Mouse (Mus musculus): ENCODE measurements around the gene Exoc4. TPM values are rescaled to one million over a fixed set of nuclear protein-coding genes. Genes with fewer than 3 reads are reported as not detected.

Gene Exoc4
- polyA plus RNA-seq, 1 experiment = 3.3 TPM

GRCm38 (mm10) chr6:33267571-33267970, 18.7 kb downstream of the Exoc4 start:
- no peak for TF ChIP-seq CTCF (IDR thresholded peaks at IDR 0.05; ENCODE audit: extremely low read depth, insufficient read length, insufficient replicate concordance, low read depth, low read length)
- no peak for TF ChIP-seq POLR2A (IDR thresholded peaks at IDR 0.05; ENCODE audit: low read depth, low read length)
- no peaks in the 10 kb centered on the region for H3K27me3 ChIP-seq (ENCODE audit: control insufficient read depth, insufficient read depth, low read length)
- H3K4me1 ChIP-seq (ENCODE audit: control insufficient read depth, insufficient read depth, insufficient read length, low read length) = no peaks in the 10 kb centered on the region
- H3K27ac ChIP-seq (ENCODE audit: insufficient read depth, low read depth, low read length) = no peak overlapping the region
- WGBS = 84% methylated on average over 6 of the region's 6 CpGs
- H3K4me3 ChIP-seq (ENCODE audit: low read depth, low read length) = no peak overlapping the region
- peaks cover 15% of the 10 kb centered on the region for H3K36me3 ChIP-seq (ENCODE audit: control insufficient read depth, insufficient read depth, low read length)

GRCm38 (mm10) chr6:33283523-33283922, 34.6 kb downstream of the Exoc4 start:
- H3K4me3 ChIP-seq (ENCODE audit: low read depth, low read length) = no peak overlapping the region
- no peaks in the 10 kb centered on the region for H3K4me1 ChIP-seq (ENCODE audit: control insufficient read depth, insufficient read depth, insufficient read length, low read length)
- H3K36me3 ChIP-seq (ENCODE audit: control insufficient read depth, insufficient read depth, low read length) = no peaks in the 10 kb centered on the region
- 83% methylated on average over 3 of the region's 3 CpGs for WGBS
- TF ChIP-seq CTCF (IDR thresholded peaks at IDR 0.05; ENCODE audit: extremely low read depth, insufficient read length, insufficient replicate concordance, low read depth, low read length) (no peak), POLR2A (IDR thresholded peaks at IDR 0.05; ENCODE audit: low read depth, low read length) (no peak)
- H3K27ac ChIP-seq (ENCODE audit: insufficient read depth, low read depth, low read length) = no peak overlapping the region
- no peaks in the 10 kb centered on the region for H3K27me3 ChIP-seq (ENCODE audit: control insufficient read depth, insufficient read depth, low read length)

GRCm38 (mm10) chr6:33283936-33284335, 35.1 kb downstream of the Exoc4 start:
- Histone ChIP-seq H3K4me1 (ENCODE audit: control insufficient read depth, insufficient read depth, insufficient read length, low read length) (no peaks in the 10 kb centered on the region), H3K4me3 (ENCODE audit: low read depth, low read length) (no peak overlapping the region), H3K36me3 (ENCODE audit: control insufficient read depth, insufficient read depth, low read length) (no peaks in the 10 kb centered on the region), H3K27me3 (ENCODE audit: control insufficient read depth, insufficient read depth, low read length) (no peaks in the 10 kb centered on the region), H3K27ac (ENCODE audit: insufficient read depth, low read depth, low read length) (no peak overlapping the region)
- TF ChIP-seq CTCF (IDR thresholded peaks at IDR 0.05; ENCODE audit: extremely low read depth, insufficient read length, insufficient replicate concordance, low read depth, low read length) (no peak), POLR2A (IDR thresholded peaks at IDR 0.05; ENCODE audit: low read depth, low read length) (no peak)
- 85% methylated on average over 4 of the region's 4 CpGs for WGBS

GRCm38 (mm10) chr6:33286376-33286775, 37.5 kb downstream of the Exoc4 start:
- WGBS = 62% methylated on average over 6 of the region's 6 CpGs
- TF ChIP-seq POLR2A (IDR thresholded peaks at IDR 0.05; ENCODE audit: low read depth, low read length) (no peak), CTCF (IDR thresholded peaks at IDR 0.05; ENCODE audit: extremely low read depth, insufficient read length, insufficient replicate concordance, low read depth, low read length) (no peak)

GRCm38 (mm10) chr6:33294626-33295025, 45.7 kb downstream of the Exoc4 start:
- no peaks in the 10 kb centered on the region for H3K4me1 ChIP-seq (ENCODE audit: control insufficient read depth, insufficient read depth, insufficient read length, low read length)
- H3K27ac ChIP-seq (ENCODE audit: insufficient read depth, low read depth, low read length) = no peak overlapping the region
- no peak overlapping the region for H3K4me3 ChIP-seq (ENCODE audit: low read depth, low read length)
- WGBS = 90% methylated on average over 2 of the region's 2 CpGs
- H3K36me3 ChIP-seq (ENCODE audit: control insufficient read depth, insufficient read depth, low read length) = peaks cover 2% of the 10 kb centered on the region
- H3K27me3 ChIP-seq (ENCODE audit: control insufficient read depth, insufficient read depth, low read length) = no peaks in the 10 kb centered on the region
- TF ChIP-seq CTCF (IDR thresholded peaks at IDR 0.05; ENCODE audit: extremely low read depth, insufficient read length, insufficient replicate concordance, low read depth, low read length) = no peak

More at GRCm38 (mm10) chr6:33286376-33286775, 37.5 kb downstream of the Exoc4 start:
- no peak overlapping the region for H3K27ac ChIP-seq (ENCODE audit: insufficient read depth, low read depth, low read length)
- H3K27me3 ChIP-seq (ENCODE audit: control insufficient read depth, insufficient read depth, low read length) = no peaks in the 10 kb centered on the region
- no peak overlapping the region for H3K4me3 ChIP-seq (ENCODE audit: low read depth, low read length)
- no peaks in the 10 kb centered on the region for H3K36me3 ChIP-seq (ENCODE audit: control insufficient read depth, insufficient read depth, low read length)
- no peaks in the 10 kb centered on the region for H3K4me1 ChIP-seq (ENCODE audit: control insufficient read depth, insufficient read depth, insufficient read length, low read length)

- TF ChIP-seq POLR2A (IDR thresholded peaks at IDR 0.05; ENCODE audit: low read depth, low read length) (no peak), CTCF (IDR thresholded peaks at IDR 0.05; ENCODE audit: extremely low read depth, insufficient read length, insufficient replicate concordance, low read depth, low read length) (no peak)
- WGBS = 85% methylated on average over 3 of the region's 3 CpGs
- no peaks in the 10 kb centered on the region for H3K4me1 ChIP-seq (ENCODE audit: control insufficient read depth, insufficient read depth, insufficient read length, low read length)
- no peak overlapping the region for H3K27ac ChIP-seq (ENCODE audit: insufficient read depth, low read depth, low read length)
- peaks cover 2% of the 10 kb centered on the region for H3K36me3 ChIP-seq (ENCODE audit: control insufficient read depth, insufficient read depth, low read length)
- no peak overlapping the region for H3K4me3 ChIP-seq (ENCODE audit: low read depth, low read length)
- H3K27me3 ChIP-seq (ENCODE audit: control insufficient read depth, insufficient read depth, low read length) = no peaks in the 10 kb centered on the region
These were observed 48.7 kb downstream of the Exoc4 start for GRCm38 (mm10) chr6:33297566-33297965.

- H3K4me3 ChIP-seq (ENCODE audit: low read depth, low read length) = no peak overlapping the region
- no peak for TF ChIP-seq CTCF (IDR thresholded peaks at IDR 0.05; ENCODE audit: extremely low read depth, insufficient read length, insufficient replicate concordance, low read depth, low read length)
- no peak for TF ChIP-seq POLR2A (IDR thresholded peaks at IDR 0.05; ENCODE audit: low read depth, low read length)
- no peaks in the 10 kb centered on the region for H3K4me1 ChIP-seq (ENCODE audit: control insufficient read depth, insufficient read depth, insufficient read length, low read length)
- H3K27me3 ChIP-seq (ENCODE audit: control insufficient read depth, insufficient read depth, low read length) = no peaks in the 10 kb centered on the region
- peaks cover 4% of the 10 kb centered on the region for H3K36me3 ChIP-seq (ENCODE audit: control insufficient read depth, insufficient read depth, low read length)
- H3K27ac ChIP-seq (ENCODE audit: insufficient read depth, low read depth, low read length) = no peak overlapping the region
- 54% methylated on average over 1 of the region's 1 CpGs for whole genome bisulfite sequencing
These were observed 49.9 kb downstream of the Exoc4 start for GRCm38 (mm10) chr6:33298768-33299167.

GRCm38 (mm10) chr6:33305996-33306395, 57.1 kb downstream of the Exoc4 start:
- H3K4me3 ChIP-seq (ENCODE audit: low read depth, low read length) = no peak overlapping the region
- TF ChIP-seq CTCF (IDR thresholded peaks at IDR 0.05; ENCODE audit: extremely low read depth, insufficient read length, insufficient replicate concordance, low read depth, low read length) = no peak
- TF ChIP-seq POLR2A (IDR thresholded peaks at IDR 0.05; ENCODE audit: low read depth, low read length) = no peak
- no peak overlapping the region for H3K27ac ChIP-seq (ENCODE audit: insufficient read depth, low read depth, low read length)
- 78% methylated on average over 1 of the region's 1 CpGs for WGBS
- no peaks in the 10 kb centered on the region for H3K27me3 ChIP-seq (ENCODE audit: control insufficient read depth, insufficient read depth, low read length)
- peaks cover 6% of the 10 kb centered on the region for H3K36me3 ChIP-seq (ENCODE audit: control insufficient read depth, insufficient read depth, low read length)
- no peaks in the 10 kb centered on the region for H3K4me1 ChIP-seq (ENCODE audit: control insufficient read depth, insufficient read depth, insufficient read length, low read length)

Measured in small intestine, adult 2 months (tissue).